Mouse (Mus musculus): ENCODE data around the gene Peak1. TPM values are rescaled to one million over a fixed set of nuclear protein-coding genes. Genes with fewer than 3 reads are reported as not detected.

Peak1 gene
- polyA plus RNA-seq, 1 experiment, result 8.2 TPM

DNA sequence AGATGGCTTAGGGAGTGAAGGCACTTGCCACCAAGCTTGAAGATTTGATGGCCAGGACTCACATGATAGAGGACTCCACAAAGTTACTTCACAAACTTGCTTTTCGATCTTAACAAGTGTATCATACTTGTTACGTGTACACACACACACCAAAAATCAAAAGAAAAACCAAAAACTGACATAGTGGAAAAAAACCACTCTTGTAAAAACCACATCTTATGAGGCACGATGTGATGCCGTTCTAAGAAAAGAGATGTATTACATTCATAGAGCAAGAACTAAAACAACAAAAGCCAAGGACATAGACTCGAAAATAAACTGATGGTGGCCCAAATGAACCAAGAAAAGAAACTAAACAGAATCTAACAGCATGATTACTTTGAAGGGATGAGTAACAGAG is 92.1 kb downstream of the Peak1 start:
- peak in 1 of 2 experiments; percentile 46 for DNase-seq (ENCODE audit: low read depth in 1 of 2, low spot score in 2 of 2)
- Histone ChIP-seq H3K4me1 (ENCODE audit: control insufficient read depth, insufficient read depth, insufficient read length) (peaks cover 2% of the 10 kb centered on the region; the same call in 1 of the 2 replicates), H3K27ac (ENCODE audit: insufficient read depth, low read length) (no peak overlapping the region), H3K4me3 (ENCODE audit: extremely low read depth, insufficient read depth, insufficient read length) (no peak overlapping the region), H3K27me3 (ENCODE audit: control insufficient read depth, insufficient read depth, low read length) (no peaks in the 10 kb centered on the region), H3K36me3 (ENCODE audit: control insufficient read depth, insufficient read depth, low read length) (no peaks in the 10 kb centered on the region)
- TF ChIP-seq POLR2A (IDR thresholded peaks at IDR 0.05; ENCODE audit: low read depth, low read length) (no peak), CTCF (IDR thresholded peaks at IDR 0.05; ENCODE audit: extremely low read depth, insufficient read depth, insufficient read length, insufficient replicate concordance) (no peak)
- 39% methylated on average over 5 of the region's 5 CpGs for WGBS

DNA sequence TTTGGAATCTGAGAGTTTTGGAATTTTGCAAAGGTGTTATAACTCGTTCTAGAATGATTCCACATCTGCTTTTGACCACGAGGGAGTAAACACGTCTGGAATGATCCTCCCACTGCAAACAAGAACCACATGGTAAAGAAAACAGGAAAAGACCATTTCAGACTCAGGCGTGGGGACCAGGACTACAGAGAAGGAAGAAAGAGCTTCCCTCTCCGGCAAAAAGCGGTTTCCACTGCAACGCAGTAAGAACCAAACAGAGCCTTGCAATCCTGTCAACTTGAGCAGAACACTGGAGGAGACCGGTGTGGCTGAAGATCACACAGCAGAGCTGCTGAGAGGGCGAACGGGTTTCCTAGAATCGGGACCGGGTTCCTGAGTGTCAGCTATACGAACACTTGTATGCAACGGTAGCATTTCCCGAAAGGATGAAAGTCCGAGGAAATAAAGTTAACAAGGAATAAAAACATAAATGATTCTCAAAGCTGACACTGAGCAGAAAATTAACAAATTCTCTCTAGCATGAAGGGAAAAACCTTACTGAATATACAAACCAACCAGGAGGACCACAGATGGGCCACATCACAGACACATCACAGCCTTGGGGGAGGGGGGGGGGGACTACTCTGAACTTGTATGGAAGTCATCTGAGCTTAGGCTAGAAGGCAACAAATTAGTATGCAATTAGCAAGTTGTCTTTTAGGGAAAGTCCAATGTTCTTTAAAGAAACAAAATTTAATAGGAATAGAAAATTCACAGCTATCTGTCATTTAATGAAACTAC is 93.1 kb downstream of the Peak1 start:
- no peaks in the 10 kb centered on the region for H3K27me3 ChIP-seq (ENCODE audit: control insufficient read depth, insufficient read depth, low read length)
- peaks cover 2% of the 10 kb centered on the region; the same call in 1 of the 2 replicates for H3K4me1 ChIP-seq (ENCODE audit: control insufficient read depth, insufficient read depth, insufficient read length)
- no peaks in the 10 kb centered on the region for H3K36me3 ChIP-seq (ENCODE audit: control insufficient read depth, insufficient read depth, low read length)
- TF ChIP-seq CTCF (IDR thresholded peaks at IDR 0.05; ENCODE audit: extremely low read depth, insufficient read depth, insufficient read length, insufficient replicate concordance) (no peak), POLR2A (IDR thresholded peaks at IDR 0.05; ENCODE audit: low read depth, low read length) (no peak)
- no peak overlapping the region for H3K4me3 ChIP-seq (ENCODE audit: extremely low read depth, insufficient read depth, insufficient read length)
- H3K27ac ChIP-seq (ENCODE audit: insufficient read depth, low read length), result no peak overlapping the region
- WGBS, result 45% methylated on average over 16 of the region's 16 CpGs
- DNase-seq (ENCODE audit: low read depth in 1 of 2, low spot score in 2 of 2), result no peak

GRCm38 (mm10) chr9:56321291-56321690 is 96.6 kb downstream of the Peak1 start:
- Histone ChIP-seq H3K4me1 (ENCODE audit: control insufficient read depth, insufficient read depth, insufficient read length) (no peaks in the 10 kb centered on the region), H3K27me3 (ENCODE audit: control insufficient read depth, insufficient read depth, low read length) (no peaks in the 10 kb centered on the region), H3K27ac (ENCODE audit: insufficient read depth, low read length) (no peak overlapping the region), H3K36me3 (ENCODE audit: control insufficient read depth, insufficient read depth, low read length) (no peaks in the 10 kb centered on the region), H3K4me3 (ENCODE audit: extremely low read depth, insufficient read depth, insufficient read length) (no peak overlapping the region)
- TF ChIP-seq POLR2A (IDR thresholded peaks at IDR 0.05; ENCODE audit: low read depth, low read length) (no peak), CTCF (IDR thresholded peaks at IDR 0.05; ENCODE audit: extremely low read depth, insufficient read depth, insufficient read length, insufficient replicate concordance) (no peak)
- DNase-seq (ENCODE audit: low read depth in 1 of 2, low spot score in 2 of 2), result no peak
- WGBS, result 88% methylated on average over 2 of the region's 2 CpGs

DNA sequence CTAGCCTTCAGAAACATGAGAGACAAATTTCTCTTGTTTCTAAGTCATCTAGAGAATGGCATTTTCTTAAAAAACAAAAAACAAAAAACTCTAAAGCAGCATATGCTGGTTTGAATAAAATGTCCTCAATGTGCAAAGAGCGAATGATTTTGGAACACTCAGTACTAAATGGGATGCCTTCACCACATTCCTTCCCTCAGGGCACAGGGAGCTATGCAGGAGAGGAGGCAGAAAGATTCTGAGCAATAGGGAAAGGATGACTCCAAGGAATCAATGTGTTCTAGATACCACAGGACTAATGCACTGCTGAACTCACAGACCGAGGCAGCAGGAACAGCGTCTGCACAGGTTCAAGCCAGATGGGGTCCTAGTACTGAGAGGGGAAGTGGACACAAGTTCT is 103.5 kb downstream of the Peak1 start:
- no peaks in the 10 kb centered on the region for H3K36me3 ChIP-seq (ENCODE audit: control insufficient read depth, insufficient read depth, low read length)
- no peaks in the 10 kb centered on the region for H3K4me1 ChIP-seq (ENCODE audit: control insufficient read depth, insufficient read depth, insufficient read length)
- TF ChIP-seq POLR2A (IDR thresholded peaks at IDR 0.05; ENCODE audit: low read depth, low read length) (no peak), CTCF (IDR thresholded peaks at IDR 0.05; ENCODE audit: extremely low read depth, insufficient read depth, insufficient read length, insufficient replicate concordance) (no peak)
- 88% methylated on average over 3 of the region's 3 CpGs for WGBS
- no peaks in the 10 kb centered on the region for H3K27me3 ChIP-seq (ENCODE audit: control insufficient read depth, insufficient read depth, low read length)
- H3K4me3 ChIP-seq (ENCODE audit: extremely low read depth, insufficient read depth, insufficient read length), result no peak overlapping the region
- H3K27ac ChIP-seq (ENCODE audit: insufficient read depth, low read length), result no peak overlapping the region
- DNase-seq (ENCODE audit: low read depth in 1 of 2, low spot score in 2 of 2), result no peak

DNA sequence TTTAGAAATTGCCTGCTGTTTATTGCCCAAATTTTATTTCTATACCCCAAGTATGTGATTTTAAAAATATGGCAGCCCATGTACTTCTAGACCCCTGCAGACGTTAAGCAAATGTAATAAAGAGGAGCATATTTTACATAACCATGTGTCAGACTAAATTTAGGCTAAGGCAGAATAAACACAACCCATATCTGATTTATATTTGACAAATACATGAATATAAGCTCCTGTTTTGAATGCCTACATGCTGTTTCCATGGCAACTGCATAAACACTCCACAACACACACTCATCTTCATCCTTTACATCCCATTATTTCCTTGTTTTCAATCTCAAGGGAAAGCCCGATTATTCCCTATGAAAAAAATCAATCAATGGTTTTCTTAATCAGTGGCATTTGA is 108.8 kb downstream of the Peak1 start:
- H3K4me3 ChIP-seq (ENCODE audit: extremely low read depth, insufficient read depth, insufficient read length), result no peak overlapping the region
- H3K27me3 ChIP-seq (ENCODE audit: control insufficient read depth, insufficient read depth, low read length), result no peaks in the 10 kb centered on the region
- TF ChIP-seq CTCF (IDR thresholded peaks at IDR 0.05; ENCODE audit: extremely low read depth, insufficient read depth, insufficient read length, insufficient replicate concordance) (no peak), POLR2A (IDR thresholded peaks at IDR 0.05; ENCODE audit: low read depth, low read length) (no peak)
- no peak for DNase-seq (ENCODE audit: low read depth in 1 of 2, low spot score in 2 of 2)
- H3K4me1 ChIP-seq (ENCODE audit: control insufficient read depth, insufficient read depth, insufficient read length), result no peaks in the 10 kb centered on the region
- no peak overlapping the region for H3K27ac ChIP-seq (ENCODE audit: insufficient read depth, low read length)
- WGBS, result 86% methylated on average over 2 of the region's 2 CpGs
- no peaks in the 10 kb centered on the region for H3K36me3 ChIP-seq (ENCODE audit: control insufficient read depth, insufficient read depth, low read length)

GRCm38 (mm10) chr9:56304526-56304925 is 113.3 kb downstream of the Peak1 start:
- WGBS, result 85% methylated on average over 2 of the region's 2 CpGs
- TF ChIP-seq POLR2A (IDR thresholded peaks at IDR 0.05; ENCODE audit: low read depth, low read length) (no peak), CTCF (IDR thresholded peaks at IDR 0.05; ENCODE audit: extremely low read depth, insufficient read depth, insufficient read length, insufficient replicate concordance) (no peak)

DNA sequence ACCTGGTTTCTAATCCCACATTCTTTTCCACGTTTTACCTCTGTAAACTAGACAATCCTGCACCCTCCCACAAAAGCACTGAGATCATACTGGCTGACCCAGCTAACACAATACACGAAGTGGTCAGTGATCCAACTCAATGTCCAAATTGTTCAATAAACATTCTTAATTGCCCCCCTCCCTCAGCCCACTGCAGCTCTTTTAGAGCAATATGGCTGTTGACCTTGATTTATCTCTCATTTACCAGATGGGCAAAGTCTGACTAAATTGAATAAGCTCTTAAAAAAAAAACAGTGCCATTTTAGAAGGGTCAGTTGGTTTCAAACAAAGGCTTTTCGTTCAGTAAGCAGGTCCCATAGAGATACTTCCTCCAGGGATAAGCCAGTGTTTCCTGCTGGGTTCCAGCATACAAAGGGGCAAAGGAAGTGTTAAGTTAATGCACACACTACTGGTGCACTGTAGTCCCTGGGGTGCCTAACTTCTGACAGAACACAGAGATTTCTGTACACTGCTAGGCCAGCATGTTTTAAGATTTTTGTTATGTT is 114.9 kb downstream of the Peak1 start:
- TF ChIP-seq CTCF (IDR thresholded peaks at IDR 0.05; ENCODE audit: extremely low read depth, insufficient read depth, insufficient read length, insufficient replicate concordance), result no peak
- TF ChIP-seq POLR2A (IDR thresholded peaks at IDR 0.05; ENCODE audit: low read depth, low read length), result no peak
- Histone ChIP-seq H3K4me1 (ENCODE audit: control insufficient read depth, insufficient read depth, insufficient read length) (no peaks in the 10 kb centered on the region), H3K36me3 (ENCODE audit: control insufficient read depth, insufficient read depth, low read length) (no peaks in the 10 kb centered on the region), H3K27ac (ENCODE audit: insufficient read depth, low read length) (no peak overlapping the region), H3K4me3 (ENCODE audit: extremely low read depth, insufficient read depth, insufficient read length) (no peak overlapping the region), H3K27me3 (ENCODE audit: control insufficient read depth, insufficient read depth, low read length) (no peaks in the 10 kb centered on the region)
- 69% methylated on average over 3 of the region's 3 CpGs for WGBS
- no peak for DNase-seq (ENCODE audit: low read depth in 1 of 2, low spot score in 2 of 2)

More at GRCm38 (mm10) chr9:56304526-56304925, 113.3 kb downstream of the Peak1 start:
- Histone ChIP-seq H3K27ac (ENCODE audit: insufficient read depth, low read length) (no peak overlapping the region), H3K4me1 (ENCODE audit: control insufficient read depth, insufficient read depth, insufficient read length) (no peaks in the 10 kb centered on the region), H3K27me3 (ENCODE audit: control insufficient read depth, insufficient read depth, low read length) (no peaks in the 10 kb centered on the region), H3K36me3 (ENCODE audit: control insufficient read depth, insufficient read depth, low read length) (no peaks in the 10 kb centered on the region), H3K4me3 (ENCODE audit: extremely low read depth, insufficient read depth, insufficient read length) (no peak overlapping the region)
- no peak for DNase-seq (ENCODE audit: low read depth in 1 of 2, low spot score in 2 of 2)
